Mouse (Mus musculus) MEL (cell line): ENCODE measurements around the gene Pdk2.
"Not testable (repeated sequence)": the region's sequence is repeated elsewhere in the genome, so short reads cannot be mapped to it uniquely, and the experiment has no call there.

ENCODE experiments used
- CTCF ChIP-seq, 3 experiments: IDR thresholded peaks in 2 of 3; conservative IDR thresholded peaks in 1 of 3; 2 replicates each; pipeline ENCODE4 v1.5.1; 2011 to 2012; ENCODE audit warnings: low read length in 3 of 3, low read depth in 2 of 3, mild to moderate bottlenecking in 2 of 3, improper control_type of control experiment in 1 of 3, inconsistent platforms in 1 of 3, mixed read lengths in 1 of 3, moderate library complexity in 1 of 3; ENCODE audit not compliant: control insufficient read depth in 1 of 3, insufficient read depth in 1 of 3, poor library complexity in 1 of 3, severe bottlenecking in 1 of 3
- ELF1 ChIP-seq: IDR thresholded peaks from 2 replicates; pipeline ENCODE4 v1.6.1; 2014; ENCODE audit warnings: low read depth, mild to moderate bottlenecking, inconsistent platforms, low read length, improper control_type of control experiment, moderate library complexity
- EP300 ChIP-seq, 2 experiments: IDR thresholded peaks; 2 replicates each; pipeline ENCODE4 v1.6.1; 2011; ENCODE audit warnings: improper control_type of control experiment in 2 of 2, low read length in 2 of 2, low read depth in 1 of 2, mild to moderate bottlenecking in 1 of 2
- MEF2A ChIP-seq: IDR thresholded peaks from 2 replicates; pipeline ENCODE4 v1.6.1; 2014; ENCODE audit warnings: low read depth, mild to moderate bottlenecking, inconsistent platforms, low read length, improper control_type of control experiment; ENCODE audit not compliant: poor library complexity, insufficient replicate concordance, severe bottlenecking; ENCODE audit errors: extremely low read depth
- NRF1 ChIP-seq: IDR thresholded peaks from 2 replicates; pipeline ENCODE4 v1.6.1; 2014; ENCODE audit warnings: low read depth, mild to moderate bottlenecking, inconsistent platforms, low read length, improper control_type of control experiment, moderate library complexity; ENCODE audit not compliant: poor library complexity, insufficient read depth, severe bottlenecking
- POLR2A ChIP-seq, 2 experiments: IDR thresholded peaks; 2 replicates each; pipeline ENCODE4 v1.6.1; 2011 to 2012; ENCODE audit warnings: low read length in 2 of 2, mild to moderate bottlenecking in 2 of 2, control low read depth in 1 of 2, improper control_type of control experiment in 1 of 2, low read depth in 1 of 2, moderate library complexity in 1 of 2; ENCODE audit not compliant: control insufficient read depth in 1 of 2, insufficient read depth in 1 of 2, poor library complexity in 1 of 2
- POLR2AphosphoS2 ChIP-seq: IDR thresholded peaks from 2 replicates; pipeline ENCODE4 v1.6.1; 2011; ENCODE audit warnings: low read length, improper control_type of control experiment
- SIN3A ChIP-seq: IDR thresholded peaks from 2 replicates; pipeline ENCODE4 v1.6.1; 2012; ENCODE audit warnings: low read length, improper control_type of control experiment, inconsistent platforms
- ZNF384 ChIP-seq: IDR thresholded peaks from 2 replicates; pipeline ENCODE4 v1.6.1; 2012; ENCODE audit warnings: low read depth, mild to moderate bottlenecking, inconsistent platforms, low read length, improper control_type of control experiment

GRCm38 (mm10) chr11:95010841-95011403 is 30.2 kb downstream of the Pdk2 start:
- TF ChIP-seq CTCF (IDR thresholded peaks at IDR 0.05 in 2 of 3, conservative IDR thresholded peaks at IDR 0.05 in 1 of 3; ENCODE audit: control insufficient read depth in 1 of 3, insufficient read depth in 1 of 3, low read depth in 2 of 3, low read length in 3 of 3, poor library complexity in 1 of 3, severe bottlenecking in 1 of 3); ELF1; SIN3A; POLR2AphosphoS2; NRF1; ZNF384; MEF2A; POLR2A (IDR thresholded peaks at IDR 0.05; ENCODE audit: control insufficient read depth in 1 of 2, insufficient read depth in 1 of 2, low read depth in 1 of 2, low read length in 2 of 2, poor library complexity in 1 of 2): not testable (repeated sequence)
- TF ChIP-seq EP300 (IDR thresholded peaks at IDR 0.05; ENCODE audit: low read depth in 1 of 2, low read length in 2 of 2): peak in 1 of 2 experiments; percentile 17; a peak in 1 of 4 replicates
